Mouse (Mus musculus): Measurements from ENCODE around the gene Rinl. TPM values are rescaled to one million over a fixed set of nuclear protein-coding genes. Genes with fewer than 3 reads are reported as not detected.

Rinl gene
- polyA plus RNA-seq, 1 experiment from 2014 or later: 4.7 TPM

DNA sequence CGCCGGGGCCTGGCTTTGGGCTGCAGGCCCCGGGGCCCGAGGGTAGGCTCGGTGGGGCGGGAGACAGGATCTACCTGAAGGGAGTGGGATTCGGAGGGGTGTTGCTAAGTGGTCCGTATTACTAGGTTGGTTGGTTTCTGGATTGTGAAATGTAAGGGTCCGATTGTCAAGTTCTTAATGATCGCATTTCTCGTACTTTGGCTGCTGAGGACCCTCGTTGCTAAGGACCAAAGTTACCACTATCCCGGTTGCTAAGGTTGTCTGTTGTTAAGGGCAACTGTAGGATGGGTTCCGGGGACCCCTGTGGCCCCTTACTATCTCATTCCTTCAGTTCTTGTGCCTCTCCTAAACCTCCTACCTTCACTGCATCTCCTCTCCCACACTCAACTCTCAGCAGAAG is 21.9 kb upstream of the Rinl start:
- no peaks in the 10 kb centered on the region for H3K9me3 ChIP-seq

GRCm38 (mm10) chr7:28767462-28767965 is 21.3 kb upstream of the Rinl start, which contains the start of gene Nfkbib:
Gene Nfkbib (minus strand): TSS chr7:28767512.
- Histone ChIP-seq H3K4me3 (peak within 1 kb of the TSS; percentile 78), H3K9me3 (no peaks in the 10 kb centered on the region), H3K4me2 (peak within 1 kb of the TSS; percentile 71), H3K27me3 (no peaks in the 10 kb centered on the region), H3K36me3 (peaks cover 7% of the 10 kb centered on the region; the same call in 1 of the 2 replicates), H3K9ac (peak within 1 kb of the TSS; percentile 58), H3K27ac (no peak within 1 kb of the TSS), H3K4me1 (peaks cover 20% of the 10 kb centered on the region)
- ATAC-seq (ENCODE audit: insufficient number of reproducible peaks, low FRiP score, low TSS enrichment, low read depth): no peak
- 52% methylated on average over 7 of the region's 7 CpGs for WGBS

More for the DNA sequence above, 21.9 kb upstream of the Rinl start:
- Histone ChIP-seq H3K4me1 (peaks cover 20% of the 10 kb centered on the region), H3K9ac (peak overlapping the region; percentile 58), H3K27ac (no peak overlapping the region), H3K4me2 (peak overlapping the region; percentile 64), H3K36me3 (peaks cover 5% of the 10 kb centered on the region), H3K4me3 (peak overlapping the region; percentile 78), H3K27me3 (no peaks in the 10 kb centered on the region)
- 5% methylated on average over 14 of the region's 14 CpGs for whole genome bisulfite sequencing
- ATAC-seq (ENCODE audit: insufficient number of reproducible peaks, low FRiP score, low TSS enrichment, low read depth): no peak

GRCm38 (mm10) chr7:28769414-28769958 is 19.3 kb upstream of the Rinl start:
- H3K27me3 ChIP-seq: no peaks in the 10 kb centered on the region
- ATAC-seq (ENCODE audit: insufficient number of reproducible peaks, low FRiP score, low TSS enrichment, low read depth): no peak
- H3K4me1 ChIP-seq: peaks cover 20% of the 10 kb centered on the region
- H3K36me3 ChIP-seq: peaks cover 16% of the 10 kb centered on the region
- H3K9ac ChIP-seq: no peak overlapping the region
- H3K4me3 ChIP-seq: no peak overlapping the region
- no peak overlapping the region for H3K27ac ChIP-seq
- no peaks in the 10 kb centered on the region for H3K9me3 ChIP-seq
- 86% methylated on average over 9 of the region's 9 CpGs for WGBS
- H3K4me2 ChIP-seq: no peak overlapping the region

DNA sequence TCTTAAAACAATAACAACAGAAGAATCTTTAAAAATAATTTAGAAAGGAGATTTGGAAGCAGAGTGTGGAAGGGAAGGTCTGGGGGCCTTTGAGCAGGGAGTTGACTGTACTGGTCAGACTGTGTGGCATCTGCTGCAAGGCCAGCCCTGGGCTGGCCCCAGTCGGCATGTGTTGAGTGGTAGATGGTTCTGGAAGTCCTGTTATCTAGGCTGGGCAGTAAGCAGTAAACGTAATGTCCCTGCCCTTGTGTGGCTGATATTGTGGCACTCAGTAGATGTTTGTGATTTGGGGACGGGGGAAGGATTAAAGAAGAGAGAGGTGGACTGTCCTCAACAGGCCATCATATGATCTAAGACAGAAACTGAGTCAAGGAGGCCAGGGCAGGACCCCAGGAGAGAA is 18.5 kb upstream of the Rinl start:
- peaks cover 24% of the 10 kb centered on the region for H3K36me3 ChIP-seq
- H3K4me1 ChIP-seq: peaks cover 18% of the 10 kb centered on the region
- 86% methylated on average over 3 of the region's 3 CpGs for WGBS
- ATAC-seq (ENCODE audit: insufficient number of reproducible peaks, low FRiP score, low TSS enrichment, low read depth): no peak
- H3K27ac ChIP-seq: no peak overlapping the region
- H3K4me2 ChIP-seq: no peak overlapping the region
- H3K4me3 ChIP-seq: no peak overlapping the region
- H3K9me3 ChIP-seq: no peaks in the 10 kb centered on the region
- no peak overlapping the region for H3K9ac ChIP-seq
- no peaks in the 10 kb centered on the region for H3K27me3 ChIP-seq

GRCm38 (mm10) chr7:28771867-28772266 is 16.9 kb upstream of the Rinl start:
- Histone ChIP-seq H3K4me3 (no peak overlapping the region), H3K4me1 (peaks cover 10% of the 10 kb centered on the region), H3K27ac (no peak overlapping the region), H3K27me3 (no peaks in the 10 kb centered on the region), H3K9me3 (no peaks in the 10 kb centered on the region), H3K36me3 (peaks cover 39% of the 10 kb centered on the region), H3K4me2 (no peak overlapping the region), H3K9ac (no peak overlapping the region)
- 86% methylated on average over 11 of the region's 11 CpGs for WGBS
- no peak for ATAC-seq (ENCODE audit: insufficient number of reproducible peaks, low FRiP score, low TSS enrichment, low read depth)

DNA sequence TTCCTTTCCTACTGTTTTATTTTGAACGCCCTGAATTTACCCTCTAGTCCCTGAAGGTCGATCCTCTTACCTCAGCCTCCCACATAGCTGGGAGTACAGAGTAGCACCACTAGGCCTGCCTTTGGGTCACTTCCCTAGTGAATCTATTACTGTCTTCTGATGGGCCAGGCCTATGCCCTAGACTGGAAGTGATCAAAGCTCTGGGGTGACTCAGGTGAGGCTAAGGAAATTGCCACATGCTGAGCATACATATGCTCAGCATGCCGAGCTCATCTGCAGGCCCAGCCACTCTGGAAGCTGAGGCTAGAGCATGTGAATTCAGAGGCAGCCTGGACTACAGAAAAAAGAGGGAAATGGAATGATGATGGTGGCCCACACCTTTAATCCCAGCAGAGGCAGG is 15.6 kb upstream of the Rinl start:
- Histone ChIP-seq H3K27ac (no peak overlapping the region), H3K27me3 (no peaks in the 10 kb centered on the region), H3K9me3 (no peaks in the 10 kb centered on the region), H3K36me3 (peaks cover 47% of the 10 kb centered on the region), H3K4me1 (no peaks in the 10 kb centered on the region; the same call in 1 of the 2 replicates), H3K4me2 (no peak overlapping the region), H3K9ac (no peak overlapping the region), H3K4me3 (no peak overlapping the region)
- no peak for ATAC-seq (ENCODE audit: insufficient number of reproducible peaks, low FRiP score, low TSS enrichment, low read depth)
- WGBS: 74% methylated on average over 3 of the region's 3 CpGs

DNA sequence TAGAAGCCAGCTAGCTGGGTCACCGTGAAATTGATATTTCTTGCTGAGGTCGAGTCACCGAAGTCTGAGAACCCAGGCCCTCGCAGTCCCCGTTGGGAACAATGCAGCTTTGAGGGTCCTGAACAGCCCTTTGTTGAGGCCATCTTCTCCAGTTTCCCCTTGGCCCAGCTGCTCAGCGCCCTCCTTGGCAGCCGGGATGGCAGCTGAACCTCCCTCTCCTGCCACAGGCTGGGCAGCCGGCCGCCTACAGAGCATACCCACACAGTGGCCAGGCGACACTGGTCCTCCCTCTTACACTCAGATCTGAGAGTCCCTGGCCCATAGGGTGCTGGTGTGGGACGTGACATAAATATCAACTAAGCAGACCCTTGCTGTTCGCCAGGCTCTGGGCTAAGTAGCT is 14.6 kb upstream of the Rinl start:
- no peak for ATAC-seq (ENCODE audit: insufficient number of reproducible peaks, low FRiP score, low TSS enrichment, low read depth)
- Histone ChIP-seq H3K9ac (no peak overlapping the region), H3K4me3 (no peak overlapping the region), H3K27me3 (no peaks in the 10 kb centered on the region), H3K36me3 (peaks cover 56% of the 10 kb centered on the region), H3K4me2 (no peak overlapping the region), H3K9me3 (no peaks in the 10 kb centered on the region), H3K27ac (peak overlapping the region; percentile 3; the same call in 1 of the 2 replicates), H3K4me1 (no peaks in the 10 kb centered on the region)
- 85% methylated on average over 12 of the region's 12 CpGs for whole genome bisulfite sequencing

DNA sequence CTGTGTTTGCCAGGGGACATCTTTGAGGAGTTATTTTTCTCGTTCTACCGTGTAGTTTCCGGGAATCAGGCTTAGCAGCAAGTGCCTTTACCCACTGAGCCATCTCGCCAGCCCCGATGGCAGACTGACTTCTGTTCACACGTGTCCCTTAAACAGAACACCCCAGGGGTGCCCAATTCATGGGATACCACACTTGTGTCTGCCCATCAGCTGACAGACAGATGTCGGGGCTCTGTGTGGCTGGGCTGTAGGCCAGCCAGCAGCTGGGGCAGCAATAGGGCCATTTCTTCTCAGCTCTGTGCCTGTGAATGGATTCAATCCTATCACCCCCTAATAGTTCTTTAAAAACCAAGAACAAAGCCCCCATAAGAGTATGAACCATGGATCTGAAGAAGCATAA is 13.6 kb upstream of the Rinl start:
- Histone ChIP-seq H3K4me2 (no peak overlapping the region), H3K9ac (no peak overlapping the region), H3K27me3 (no peaks in the 10 kb centered on the region), H3K4me3 (no peak overlapping the region), H3K4me1 (peaks cover 1% of the 10 kb centered on the region), H3K9me3 (no peaks in the 10 kb centered on the region), H3K36me3 (peaks cover 56% of the 10 kb centered on the region), H3K27ac (no peak overlapping the region)
- 78% methylated on average over 7 of the region's 7 CpGs for WGBS
- no peak for ATAC-seq (ENCODE audit: insufficient number of reproducible peaks, low FRiP score, low TSS enrichment, low read depth)

DNA sequence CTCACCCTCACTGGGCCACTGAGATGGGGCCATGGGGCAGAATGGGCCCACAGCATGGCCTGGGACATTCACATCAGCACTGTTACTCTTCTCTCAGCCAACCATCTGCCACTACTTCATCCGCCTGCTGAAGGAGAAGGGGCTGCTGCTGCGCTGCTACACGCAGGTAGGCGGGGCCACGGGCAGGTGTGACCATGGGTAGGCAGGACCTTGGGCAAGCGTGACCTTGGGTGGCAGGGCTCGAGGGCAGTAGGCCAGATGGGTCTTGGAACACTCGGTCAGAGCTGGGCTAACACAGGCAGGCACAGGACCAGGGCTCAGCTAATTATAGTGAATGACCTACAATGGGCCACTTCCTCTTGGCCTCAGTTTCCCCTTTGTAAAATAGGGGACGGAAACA is 9.9 kb upstream of the Rinl start:
- WGBS: 85% methylated on average over 9 of the region's 9 CpGs
- no peak overlapping the region for H3K27ac ChIP-seq
- no peaks in the 10 kb centered on the region for H3K27me3 ChIP-seq
- H3K4me2 ChIP-seq: no peak overlapping the region
- H3K36me3 ChIP-seq: peaks cover 62% of the 10 kb centered on the region
- no peak for ATAC-seq (ENCODE audit: insufficient number of reproducible peaks, low FRiP score, low TSS enrichment, low read depth)
- no peak overlapping the region for H3K4me3 ChIP-seq
- H3K9me3 ChIP-seq: no peaks in the 10 kb centered on the region
- H3K4me1 ChIP-seq: peaks cover 7% of the 10 kb centered on the region
- no peak overlapping the region for H3K9ac ChIP-seq

GRCm38 (mm10) chr7:28780067-28780658 is 8.6 kb upstream of the Rinl start:
- peak overlapping the region; percentile 73 for H3K27ac ChIP-seq
- no peaks in the 10 kb centered on the region for H3K27me3 ChIP-seq
- H3K4me2 ChIP-seq: no peak overlapping the region
- H3K9ac ChIP-seq: no peak overlapping the region
- ATAC-seq (ENCODE audit: insufficient number of reproducible peaks, low FRiP score, low TSS enrichment, low read depth): 0 out of 2 replicates have a peak, but pooled peaks have one; percentile 45
- H3K4me3 ChIP-seq: no peak overlapping the region
- peaks cover 60% of the 10 kb centered on the region for H3K36me3 ChIP-seq
- 42% methylated on average over 6 of the region's 6 CpGs for WGBS
- H3K4me1 ChIP-seq: peaks cover 7% of the 10 kb centered on the region
- no peaks in the 10 kb centered on the region for H3K9me3 ChIP-seq

- no peak overlapping the region for H3K4me2 ChIP-seq
- H3K36me3 ChIP-seq: peaks cover 60% of the 10 kb centered on the region
- H3K27me3 ChIP-seq: no peaks in the 10 kb centered on the region
- H3K9me3 ChIP-seq: no peaks in the 10 kb centered on the region
- WGBS: 64% methylated on average over 7 of the region's 7 CpGs
- peak overlapping the region; percentile 73 for H3K27ac ChIP-seq
- H3K4me1 ChIP-seq: peaks cover 7% of the 10 kb centered on the region
- H3K4me3 ChIP-seq: no peak overlapping the region
- no peak overlapping the region for H3K9ac ChIP-seq
- no peak for ATAC-seq (ENCODE audit: insufficient number of reproducible peaks, low FRiP score, low TSS enrichment, low read depth)
These were observed 7.9 kb upstream of the Rinl start for GRCm38 (mm10) chr7:28780857-28781256.

- no peaks in the 10 kb centered on the region for H3K9me3 ChIP-seq
- peaks cover 59% of the 10 kb centered on the region for H3K36me3 ChIP-seq
- peaks cover 7% of the 10 kb centered on the region for H3K4me1 ChIP-seq
- H3K4me2 ChIP-seq: no peak overlapping the region
- no peak overlapping the region for H3K9ac ChIP-seq
- no peak overlapping the region for H3K4me3 ChIP-seq
- no peak for ATAC-seq (ENCODE audit: insufficient number of reproducible peaks, low FRiP score, low TSS enrichment, low read depth)
- WGBS: 82% methylated on average over 8 of the region's 8 CpGs
- no peaks in the 10 kb centered on the region for H3K27me3 ChIP-seq
- peak overlapping the region; percentile 73; the same call in 1 of the 2 replicates for H3K27ac ChIP-seq
These were observed 7.5 kb upstream of the Rinl start for GRCm38 (mm10) chr7:28781261-28781663.
